Mouse (Mus musculus): ENCODE data around the gene Kptn. TPM values are rescaled to one million over a fixed set of nuclear protein-coding genes. Genes with fewer than 3 reads are reported as not detected.

Kptn gene
- polyA plus RNA-seq, 1 experiment from 2014 or later = 19.7 TPM

DNA sequence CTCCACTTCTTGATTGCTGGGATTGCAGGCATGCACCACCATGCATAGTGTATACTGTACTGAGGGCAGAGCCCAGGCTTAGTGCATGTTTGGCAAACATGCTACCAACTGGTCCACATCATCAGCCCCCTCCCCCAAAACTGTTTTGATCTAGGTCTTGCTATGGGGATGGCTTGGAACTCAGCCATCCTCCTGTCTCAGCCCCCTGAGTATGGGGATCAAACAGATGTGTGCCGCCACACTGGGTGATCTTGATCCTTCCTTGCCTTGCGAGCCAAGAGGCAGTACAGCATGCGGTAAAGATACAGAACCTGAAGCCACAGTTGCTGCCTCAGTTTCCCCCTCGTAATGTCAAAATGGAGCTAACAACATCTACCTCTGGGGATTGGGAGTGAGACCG lies 9.2 kb downstream of the Kptn start:
- no peak overlapping the region for H3K4me2 ChIP-seq (ENCODE audit: low read depth, low read length, severe bottlenecking)
- no peak overlapping the region for H3K9ac ChIP-seq (ENCODE audit: low read length)
- H3K27ac ChIP-seq (ENCODE audit: low read depth, low read length) = no peak overlapping the region
- 70% methylated on average over 5 of the region's 5 CpGs for WGBS
- no peak for ATAC-seq (replicated peaks; ENCODE audit: low FRiP score)
- peaks cover 23% of the 10 kb centered on the region for H3K4me1 ChIP-seq (replicated peaks; ENCODE audit: control insufficient read depth, insufficient read depth, low read length)
- no peaks in the 10 kb centered on the region for H3K9me3 ChIP-seq (ENCODE audit: control insufficient read depth, low read length)
- no peak for DNase-seq (ENCODE audit: low spot score)
- no peak overlapping the region for H3K4me3 ChIP-seq (ENCODE audit: low read depth, low read length)
- H3K36me3 ChIP-seq (ENCODE audit: control insufficient read depth, insufficient read depth, low read length) = no peaks in the 10 kb centered on the region; the same call in 1 of the 2 replicates
- H3K27me3 ChIP-seq (ENCODE audit: control insufficient read depth, insufficient read depth, low read length) = no peaks in the 10 kb centered on the region

DNA sequence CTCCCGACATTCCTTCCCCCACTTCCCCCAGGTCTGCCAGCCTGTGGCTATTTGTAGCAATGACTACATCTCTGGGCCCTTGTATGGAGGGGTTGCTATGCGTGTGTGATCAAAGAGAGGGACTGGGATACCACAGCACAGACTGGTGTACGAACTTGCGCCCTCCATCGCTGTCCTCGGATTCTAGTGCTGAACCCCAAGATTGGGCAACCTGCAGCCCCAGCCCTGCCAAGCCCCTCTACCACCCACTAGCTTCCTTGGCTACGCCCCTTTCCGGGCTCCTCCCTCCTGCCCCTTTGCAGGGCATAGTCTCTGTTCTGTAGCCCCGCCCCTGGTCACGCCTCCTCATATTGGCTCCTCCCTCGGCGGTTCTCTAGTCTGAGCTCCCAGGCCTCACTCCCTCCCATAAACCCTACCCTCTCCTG lies 9.7 kb downstream of the Kptn start, which contains the start of gene Slc8a2:
Gene Slc8a2 (plus strand): TSS at position 406 of the 425 bp plus-strand sequence.
- 1% methylated on average over 12 of the region's 12 CpGs for WGBS
- peaks cover 23% of the 10 kb centered on the region for H3K4me1 ChIP-seq (replicated peaks; ENCODE audit: control insufficient read depth, insufficient read depth, low read length)
- ATAC-seq (replicated peaks; ENCODE audit: low FRiP score) = peak; percentile 82

DNA sequence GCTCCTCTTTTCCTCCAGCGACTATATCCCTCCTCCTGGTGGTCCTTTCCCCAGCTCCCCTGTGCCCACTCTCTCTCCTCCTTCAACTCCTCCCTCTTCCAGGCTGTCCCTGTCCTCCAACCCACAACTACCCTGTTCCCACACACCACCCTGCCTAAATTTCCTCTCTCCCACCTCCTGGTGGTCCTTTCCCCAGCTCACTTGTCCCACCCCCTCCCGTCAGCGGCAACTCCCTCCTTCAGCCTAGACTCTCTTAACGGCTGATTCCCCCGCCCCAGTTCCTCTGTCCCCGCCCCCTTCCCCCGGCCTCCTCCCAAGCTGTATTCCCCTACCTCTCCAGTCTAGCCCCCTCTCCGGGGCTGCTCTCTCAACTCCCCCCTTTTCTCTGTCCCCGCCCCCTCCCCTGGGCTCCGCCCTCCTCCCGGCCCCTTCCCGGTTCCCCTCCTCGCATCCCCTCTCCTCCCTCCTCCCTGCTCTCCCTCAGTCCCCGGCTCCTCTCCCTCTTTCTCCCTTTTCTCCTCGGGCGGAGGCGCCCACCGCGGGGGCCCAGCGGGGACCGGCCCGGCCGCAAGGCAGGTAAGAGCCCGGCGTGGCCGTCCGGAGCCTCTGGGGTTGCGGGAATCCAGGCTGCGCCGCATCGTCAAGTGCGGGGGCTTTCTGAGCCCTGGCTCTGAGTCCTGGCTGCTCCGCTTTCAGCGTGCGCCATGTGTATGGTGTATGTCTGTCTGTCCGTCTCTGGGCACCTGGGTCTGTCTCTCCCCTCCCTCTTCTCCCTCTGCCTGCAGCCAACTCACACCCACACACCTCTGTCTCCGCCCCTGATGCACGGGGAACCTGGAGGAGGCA lies 10.4 kb downstream of the Kptn start:
- peak; percentile 95 for DNase-seq (ENCODE audit: low spot score)
- Histone ChIP-seq H3K9ac (ENCODE audit: low read length) (peak overlapping the region; percentile 78), H3K27ac (ENCODE audit: low read depth, low read length) (peak overlapping the region; percentile 76), H3K4me3 (ENCODE audit: low read depth, low read length) (peak overlapping the region; percentile 62), H3K4me1 (replicated peaks; ENCODE audit: control insufficient read depth, insufficient read depth, low read length) (peaks cover 28% of the 10 kb centered on the region), H3K4me2 (ENCODE audit: low read depth, low read length, severe bottlenecking) (peak overlapping the region; percentile 95), H3K27me3 (ENCODE audit: control insufficient read depth, insufficient read depth, low read length) (no peaks in the 10 kb centered on the region), H3K9me3 (ENCODE audit: control insufficient read depth, low read length) (no peaks in the 10 kb centered on the region), H3K36me3 (ENCODE audit: control insufficient read depth, insufficient read depth, low read length) (no peaks in the 10 kb centered on the region)
- under 1% methylated on average over 37 of the region's 38 CpGs for WGBS
- ATAC-seq (replicated peaks; ENCODE audit: low FRiP score) = peak; percentile 78

More for the DNA sequence above, 9.7 kb downstream of the Kptn start, which contains the start of gene Slc8a2:
- H3K27me3 ChIP-seq (ENCODE audit: control insufficient read depth, insufficient read depth, low read length) = no peaks in the 10 kb centered on the region
- peak; percentile 91 for DNase-seq (ENCODE audit: low spot score)
- H3K4me3 ChIP-seq (ENCODE audit: low read depth, low read length) = peak within 1 kb of the TSS; percentile 62
- H3K4me2 ChIP-seq (ENCODE audit: low read depth, low read length, severe bottlenecking) = peak within 1 kb of the TSS; percentile 95
- H3K9ac ChIP-seq (ENCODE audit: low read length) = peak within 1 kb of the TSS; percentile 78
- H3K36me3 ChIP-seq (ENCODE audit: control insufficient read depth, insufficient read depth, low read length) = no peaks in the 10 kb centered on the region; the same call in 1 of the 2 replicates
- H3K27ac ChIP-seq (ENCODE audit: low read depth, low read length) = peak within 1 kb of the TSS; percentile 76
- no peaks in the 10 kb centered on the region for H3K9me3 ChIP-seq (ENCODE audit: control insufficient read depth, low read length)

DNA sequence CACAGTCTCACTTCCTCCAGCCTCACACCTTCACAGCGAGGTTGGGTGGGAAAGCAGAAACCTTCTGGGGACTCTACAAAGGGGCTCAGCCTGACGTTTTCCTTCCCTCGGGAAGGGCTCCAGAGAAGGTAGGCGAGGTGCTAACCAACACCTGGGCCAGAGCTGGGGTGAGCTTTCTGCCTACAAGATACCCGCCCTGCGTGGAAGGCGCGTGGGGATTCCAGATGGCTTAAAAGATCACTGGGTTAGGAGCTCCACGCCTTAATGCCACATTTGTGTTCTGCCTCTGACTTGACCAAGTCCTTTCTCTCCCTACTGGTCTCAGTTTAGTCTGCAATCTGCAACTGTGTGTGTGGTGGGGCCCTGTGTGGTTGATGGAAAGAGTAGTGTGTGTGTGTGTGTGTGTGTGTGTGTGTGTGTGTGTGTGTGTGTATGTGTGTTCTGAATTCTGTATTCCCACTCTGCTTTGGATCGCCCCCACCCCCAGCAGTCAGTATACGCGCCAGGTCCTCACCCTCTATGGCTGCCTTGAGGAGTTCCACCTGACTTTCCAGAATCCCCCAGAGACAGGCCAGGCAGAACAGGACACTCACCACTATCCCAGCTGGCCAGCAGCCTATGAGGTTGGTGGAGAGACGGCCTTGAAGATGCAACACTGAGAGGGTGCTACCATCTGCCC lies 11.4 kb downstream of the Kptn start:
- no peak for ATAC-seq (replicated peaks; ENCODE audit: low FRiP score)

DNA sequence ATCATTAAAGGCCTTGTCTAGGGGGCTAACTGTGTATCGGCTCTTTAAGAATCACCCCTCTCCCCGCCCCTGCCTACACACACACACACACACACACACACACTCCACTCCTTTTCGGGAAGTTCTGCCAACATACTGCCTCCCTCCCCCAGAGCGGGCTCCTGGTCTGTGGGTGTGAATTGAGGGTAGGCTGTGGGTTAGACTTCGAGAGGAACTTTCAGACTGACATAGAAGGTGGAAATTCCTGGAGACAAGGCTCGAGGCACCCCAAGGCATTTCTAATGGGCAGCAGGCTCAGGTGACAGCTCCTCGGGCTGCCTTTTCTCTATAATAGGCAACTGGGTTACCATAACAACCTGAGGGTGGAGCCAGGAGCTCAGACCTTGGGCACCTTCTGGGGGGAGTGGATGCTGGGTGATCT lies 12.5 kb downstream of the Kptn start:
- whole genome bisulfite sequencing = 9% methylated on average over 7 of the region's 7 CpGs
- no peaks in the 10 kb centered on the region for H3K36me3 ChIP-seq (ENCODE audit: control insufficient read depth, insufficient read depth, low read length)
- H3K4me2 ChIP-seq (ENCODE audit: low read depth, low read length, severe bottlenecking) = peak overlapping the region; percentile 26; the same call in 1 of the 2 replicates
- peaks cover 28% of the 10 kb centered on the region for H3K4me1 ChIP-seq (replicated peaks; ENCODE audit: control insufficient read depth, insufficient read depth, low read length)
- no peaks in the 10 kb centered on the region for H3K9me3 ChIP-seq (ENCODE audit: control insufficient read depth, low read length)
- H3K4me3 ChIP-seq (ENCODE audit: low read depth, low read length) = peak overlapping the region; percentile 5; the same call in 1 of the 2 replicates
- ATAC-seq (replicated peaks; ENCODE audit: low FRiP score) = 0 out of 2 replicates have a peak, but pooled peaks have one; percentile 2
- DNase-seq (ENCODE audit: low spot score) = peak; percentile 69
- no peak overlapping the region for H3K9ac ChIP-seq (ENCODE audit: low read length)
- no peak overlapping the region for H3K27ac ChIP-seq (ENCODE audit: low read depth, low read length)
- no peaks in the 10 kb centered on the region for H3K27me3 ChIP-seq (ENCODE audit: control insufficient read depth, insufficient read depth, low read length)

More for the DNA sequence above, 11.4 kb downstream of the Kptn start:
- Histone ChIP-seq H3K36me3 (ENCODE audit: control insufficient read depth, insufficient read depth, low read length) (no peaks in the 10 kb centered on the region), H3K4me2 (ENCODE audit: low read depth, low read length, severe bottlenecking) (peak overlapping the region; percentile 95), H3K27ac (ENCODE audit: low read depth, low read length) (no peak overlapping the region), H3K4me1 (replicated peaks; ENCODE audit: control insufficient read depth, insufficient read depth, low read length) (peaks cover 28% of the 10 kb centered on the region), H3K27me3 (ENCODE audit: control insufficient read depth, insufficient read depth, low read length) (no peaks in the 10 kb centered on the region), H3K9me3 (ENCODE audit: control insufficient read depth, low read length) (no peaks in the 10 kb centered on the region), H3K4me3 (ENCODE audit: low read depth, low read length) (peak overlapping the region; percentile 62), H3K9ac (ENCODE audit: low read length) (peak overlapping the region; percentile 27; the same call in 1 of the 2 replicates)
- WGBS = 48% methylated on average over 13 of the region's 13 CpGs
- DNase-seq (ENCODE audit: low spot score) = no peak

DNA sequence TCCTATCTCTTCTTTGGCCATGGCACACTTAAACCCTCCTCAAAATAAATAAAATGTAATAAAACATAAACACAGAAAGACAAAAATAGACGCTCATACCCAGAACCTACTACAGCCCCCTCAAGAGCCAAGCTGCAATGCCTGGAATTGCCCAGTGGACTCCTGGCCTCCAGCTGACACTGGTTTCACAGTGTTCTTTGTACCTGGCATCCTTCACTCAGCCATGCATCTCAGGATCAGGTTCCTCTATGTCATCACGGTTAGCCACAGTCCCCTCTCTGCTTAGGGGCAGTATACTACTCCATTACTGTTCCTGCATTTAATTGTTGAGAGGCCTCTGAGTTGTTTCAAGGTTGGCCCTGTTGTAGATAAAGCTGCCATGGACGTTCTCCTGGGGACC lies 13.2 kb downstream of the Kptn start:
- Histone ChIP-seq H3K36me3 (ENCODE audit: control insufficient read depth, insufficient read depth, low read length) (no peaks in the 10 kb centered on the region), H3K4me2 (ENCODE audit: low read depth, low read length, severe bottlenecking) (no peak overlapping the region), H3K4me3 (ENCODE audit: low read depth, low read length) (no peak overlapping the region), H3K9me3 (ENCODE audit: control insufficient read depth, low read length) (no peaks in the 10 kb centered on the region), H3K27me3 (ENCODE audit: control insufficient read depth, insufficient read depth, low read length) (no peaks in the 10 kb centered on the region), H3K27ac (ENCODE audit: low read depth, low read length) (no peak overlapping the region), H3K9ac (ENCODE audit: low read length) (peak overlapping the region; percentile 13; the same call in 1 of the 2 replicates), H3K4me1 (replicated peaks; ENCODE audit: control insufficient read depth, insufficient read depth, low read length) (peaks cover 28% of the 10 kb centered on the region)
- ATAC-seq (replicated peaks; ENCODE audit: low FRiP score) (no peak), DNase-seq (ENCODE audit: low spot score) (no peak)
- 74% methylated on average over 3 of the region's 3 CpGs for WGBS

DNA sequence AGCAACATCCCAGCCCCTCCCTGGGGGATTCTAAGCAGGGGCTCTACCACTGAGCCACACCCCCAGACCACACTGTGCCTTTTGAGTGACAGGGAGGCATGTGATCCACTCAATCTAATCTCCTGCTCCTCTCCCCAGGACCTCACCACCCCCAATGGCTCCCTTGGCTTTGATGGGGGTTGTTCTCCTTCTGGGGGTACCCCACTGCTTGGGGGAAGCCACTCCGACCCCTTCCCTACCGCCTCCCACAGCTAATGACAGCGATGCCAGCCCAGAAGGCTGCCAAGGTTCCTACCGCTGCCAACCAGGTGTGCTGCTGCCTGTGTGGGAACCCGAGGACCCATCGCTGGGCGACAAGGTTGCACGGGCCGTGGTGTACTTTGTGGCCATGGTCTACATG lies 14.0 kb downstream of the Kptn start:
- H3K27ac ChIP-seq (ENCODE audit: low read depth, low read length) = no peak overlapping the region
- no peak for DNase-seq (ENCODE audit: low spot score)

DNA sequence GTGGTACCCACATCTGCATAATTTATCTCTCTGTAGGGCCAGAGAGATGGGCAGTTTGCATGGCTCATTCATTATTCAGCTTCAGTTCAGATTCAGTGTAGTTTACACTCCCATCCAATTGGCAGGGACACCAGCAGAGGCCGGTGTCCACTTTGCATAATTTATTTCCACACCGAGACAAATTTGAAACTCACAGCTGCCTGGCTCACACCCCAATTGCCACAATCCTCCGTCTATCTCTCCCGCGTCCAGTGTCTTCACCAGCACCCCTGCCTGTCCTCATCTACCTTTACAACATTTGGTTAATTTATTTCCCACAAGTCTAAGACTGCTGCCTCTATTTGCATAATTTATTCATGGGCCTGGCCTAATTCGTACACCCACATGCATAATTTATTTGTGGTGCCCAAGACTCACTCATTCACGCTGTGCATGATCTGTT lies 15.3 kb downstream of the Kptn start:
- H3K4me3 ChIP-seq (ENCODE audit: low read depth, low read length) = no peak overlapping the region
- 0 out of 2 replicates have a peak overlapping the region, but pooled peaks have one; percentile 37 for H3K27ac ChIP-seq (ENCODE audit: low read depth, low read length)
- H3K27me3 ChIP-seq (ENCODE audit: control insufficient read depth, insufficient read depth, low read length) = no peaks in the 10 kb centered on the region
- 0 out of 2 replicates have a peak overlapping the region, but pooled peaks have one; percentile 11 for H3K4me2 ChIP-seq (ENCODE audit: low read depth, low read length, severe bottlenecking)
- no peaks in the 10 kb centered on the region for H3K9me3 ChIP-seq (ENCODE audit: control insufficient read depth, low read length)
- DNase-seq (ENCODE audit: low spot score) = no peak
- ATAC-seq (replicated peaks; ENCODE audit: low FRiP score) = peak; percentile 40
- no peaks in the 10 kb centered on the region for H3K36me3 ChIP-seq (ENCODE audit: control insufficient read depth, insufficient read depth, low read length)
- no peak overlapping the region for H3K9ac ChIP-seq (ENCODE audit: low read length)
- H3K4me1 ChIP-seq (replicated peaks; ENCODE audit: control insufficient read depth, insufficient read depth, low read length) = peaks cover 26% of the 10 kb centered on the region
- 57% methylated on average over 7 of the region's 7 CpGs for WGBS

More for the DNA sequence above, 14.0 kb downstream of the Kptn start:
- Histone ChIP-seq H3K4me1 (replicated peaks; ENCODE audit: control insufficient read depth, insufficient read depth, low read length) (peaks cover 28% of the 10 kb centered on the region), H3K36me3 (ENCODE audit: control insufficient read depth, insufficient read depth, low read length) (no peaks in the 10 kb centered on the region), H3K27me3 (ENCODE audit: control insufficient read depth, insufficient read depth, low read length) (no peaks in the 10 kb centered on the region), H3K9ac (ENCODE audit: low read length) (no peak overlapping the region), H3K9me3 (ENCODE audit: control insufficient read depth, low read length) (no peaks in the 10 kb centered on the region), H3K4me3 (ENCODE audit: low read depth, low read length) (no peak overlapping the region), H3K4me2 (ENCODE audit: low read depth, low read length, severe bottlenecking) (no peak overlapping the region)
- 92% methylated on average over 9 of the region's 9 CpGs for WGBS
- no peak for ATAC-seq (replicated peaks; ENCODE audit: low FRiP score)
